Mouse (Mus musculus): Measurements from ENCODE around the gene Endog. TPM values are rescaled to one million over a fixed set of nuclear protein-coding genes. Genes with fewer than 3 reads are reported as not detected.

Endog gene
- polyA plus RNA-seq, 1 experiment = 52.9 TPM

DNA sequence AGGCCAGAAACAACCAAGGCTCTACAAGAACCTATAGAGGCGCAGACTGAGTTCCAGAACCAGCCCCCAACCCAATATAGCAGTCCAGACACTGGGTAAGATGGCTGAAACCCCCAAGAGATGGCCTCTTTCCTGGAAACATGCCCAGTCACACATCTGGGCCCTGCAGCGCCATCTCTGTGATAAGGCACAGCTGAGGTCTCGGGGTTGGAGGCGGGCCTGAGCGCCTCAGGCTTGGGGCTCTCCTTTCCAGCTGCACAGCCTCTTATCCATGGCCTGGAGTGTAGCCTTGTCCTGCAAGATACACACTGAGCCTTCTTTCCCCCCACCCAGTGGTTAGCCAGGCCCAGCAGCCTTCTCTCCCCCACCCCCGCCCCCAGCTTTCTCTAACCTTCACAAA is 14.0 kb downstream of the Endog start:
- H3K27ac ChIP-seq (ENCODE audit: insufficient read depth, low read length) = no peak overlapping the region
- no peak for DNase-seq
- no peaks in the 10 kb centered on the region for H3K4me1 ChIP-seq (ENCODE audit: control insufficient read depth, insufficient read depth, low read length)
- TF ChIP-seq POLR2A (IDR thresholded peaks at IDR 0.05; ENCODE audit: borderline replicate concordance, insufficient read depth, low read length) = no peak
- TF ChIP-seq CTCF (IDR thresholded peaks at IDR 0.05; ENCODE audit: borderline replicate concordance, insufficient read depth, low read depth, low read length) = no peak
- H3K27me3 ChIP-seq (ENCODE audit: control insufficient read depth, insufficient read depth, low read length) = no peaks in the 10 kb centered on the region
- WGBS = 78% methylated on average over 6 of the region's 6 CpGs
- H3K4me3 ChIP-seq (replicated peaks; ENCODE audit: insufficient read depth, low read depth, low read length) = no peak overlapping the region

- 71% methylated on average over 3 of the region's 3 CpGs for WGBS
- DNase-seq = no peak
- Histone ChIP-seq H3K4me1 (ENCODE audit: control insufficient read depth, insufficient read depth, low read length) (no peaks in the 10 kb centered on the region), H3K27ac (ENCODE audit: insufficient read depth, low read length) (no peak overlapping the region), H3K4me3 (replicated peaks; ENCODE audit: insufficient read depth, low read depth, low read length) (no peak overlapping the region), H3K27me3 (ENCODE audit: control insufficient read depth, insufficient read depth, low read length) (no peaks in the 10 kb centered on the region)
- TF ChIP-seq CTCF (IDR thresholded peaks at IDR 0.05; ENCODE audit: borderline replicate concordance, insufficient read depth, low read depth, low read length) (no peak), POLR2A (IDR thresholded peaks at IDR 0.05; ENCODE audit: borderline replicate concordance, insufficient read depth, low read length) (no peak)
Observed at GRCm38 (mm10) chr2:30185681-30186080, 14.4 kb downstream of the Endog start.

GRCm38 (mm10) chr2:30191790-30192580 is 20.7 kb downstream of the Endog start:
- Histone ChIP-seq H3K27me3 (ENCODE audit: control insufficient read depth, insufficient read depth, low read length) (no peaks in the 10 kb centered on the region), H3K27ac (ENCODE audit: insufficient read depth, low read length) (no peak overlapping the region), H3K4me1 (ENCODE audit: control insufficient read depth, insufficient read depth, low read length) (no peaks in the 10 kb centered on the region), H3K4me3 (replicated peaks; ENCODE audit: insufficient read depth, low read depth, low read length) (no peak overlapping the region)
- TF ChIP-seq CTCF (IDR thresholded peaks at IDR 0.05; ENCODE audit: borderline replicate concordance, insufficient read depth, low read depth, low read length) = no peak
- no peak for TF ChIP-seq POLR2A (IDR thresholded peaks at IDR 0.05; ENCODE audit: borderline replicate concordance, insufficient read depth, low read length)
- WGBS = 79% methylated on average over 12 of the region's 12 CpGs
- DNase-seq = no peak

DNA sequence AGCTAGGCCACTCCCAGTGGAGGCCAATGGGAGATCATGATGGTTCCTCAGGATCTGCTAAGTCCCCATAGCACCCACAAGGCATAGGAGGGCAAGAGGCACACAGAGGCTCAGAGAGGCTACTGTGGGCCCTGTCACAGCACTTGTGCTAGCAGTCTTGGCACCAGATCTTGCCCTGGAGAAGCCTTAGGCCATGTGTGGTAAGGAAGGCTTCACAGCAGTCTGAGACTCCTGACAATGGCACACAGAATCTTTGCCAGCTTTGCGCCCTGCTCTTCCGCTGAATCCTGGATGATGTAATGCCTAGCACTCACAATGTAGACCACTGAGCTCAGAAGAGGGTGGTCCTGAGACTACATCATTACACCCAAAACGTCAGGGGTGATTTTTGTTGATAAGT is 23.4 kb downstream of the Endog start:
- H3K27ac ChIP-seq (ENCODE audit: insufficient read depth, low read length) = no peak overlapping the region
- TF ChIP-seq CTCF (IDR thresholded peaks at IDR 0.05; ENCODE audit: borderline replicate concordance, insufficient read depth, low read depth, low read length) (no peak), POLR2A (IDR thresholded peaks at IDR 0.05; ENCODE audit: borderline replicate concordance, insufficient read depth, low read length) (no peak)

DNA sequence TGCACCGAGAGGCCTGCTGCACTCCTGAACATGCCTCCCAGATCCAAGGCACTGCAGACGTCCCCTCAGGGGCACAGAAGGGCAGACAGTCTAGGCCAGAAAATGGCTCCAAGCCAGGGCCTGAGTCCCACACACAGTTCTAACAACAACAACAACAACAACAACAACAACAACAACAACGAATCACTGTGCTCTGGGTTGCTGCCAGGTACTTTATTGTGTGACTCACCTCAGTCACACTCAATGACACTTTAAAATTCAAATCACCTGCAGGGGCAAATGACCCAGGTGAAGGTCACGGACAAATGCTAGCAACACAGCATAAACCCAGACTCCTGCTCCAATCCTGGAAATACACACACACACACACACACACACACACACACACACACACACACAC is 26.7 kb downstream of the Endog start:
- Histone ChIP-seq H3K4me1 (ENCODE audit: control insufficient read depth, insufficient read depth, low read length) (no peaks in the 10 kb centered on the region), H3K4me3 (replicated peaks; ENCODE audit: insufficient read depth, low read depth, low read length) (no peak overlapping the region), H3K27me3 (ENCODE audit: control insufficient read depth, insufficient read depth, low read length) (no peaks in the 10 kb centered on the region), H3K27ac (ENCODE audit: insufficient read depth, low read length) (no peak overlapping the region)
- DNase-seq = no peak
- WGBS = 53% methylated on average over 4 of the region's 4 CpGs
- TF ChIP-seq POLR2A (IDR thresholded peaks at IDR 0.05; ENCODE audit: borderline replicate concordance, insufficient read depth, low read length) (no peak), CTCF (IDR thresholded peaks at IDR 0.05; ENCODE audit: borderline replicate concordance, insufficient read depth, low read depth, low read length) (no peak)

More for the DNA sequence above, 23.4 kb downstream of the Endog start:
- Histone ChIP-seq H3K4me3 (replicated peaks; ENCODE audit: insufficient read depth, low read depth, low read length) (no peak overlapping the region), H3K27me3 (ENCODE audit: control insufficient read depth, insufficient read depth, low read length) (no peaks in the 10 kb centered on the region), H3K4me1 (ENCODE audit: control insufficient read depth, insufficient read depth, low read length) (no peaks in the 10 kb centered on the region)
- DNase-seq = no peak
- 53% methylated on average over 3 of the region's 3 CpGs for WGBS

DNA sequence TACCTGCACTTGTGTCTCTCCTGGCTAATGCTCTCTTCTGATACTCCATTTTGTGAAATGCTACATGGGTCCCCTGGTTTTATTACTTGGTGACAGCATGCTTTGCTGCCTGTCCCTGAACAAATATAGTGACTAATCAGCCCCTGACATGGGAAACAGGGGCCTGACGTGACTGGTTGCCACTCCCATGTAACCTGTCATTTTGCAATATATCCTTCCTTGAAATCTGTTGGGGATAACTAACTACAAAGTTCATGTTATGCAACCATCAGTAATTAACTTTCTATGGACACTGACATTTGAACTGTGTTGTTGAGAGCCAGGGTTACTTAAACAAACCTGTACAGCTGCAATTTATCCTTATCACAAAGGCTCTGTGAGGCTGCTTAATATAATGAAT is 28.7 kb downstream of the Endog start:
- WGBS = 87% methylated on average over 1 of the region's 1 CpGs
- no peak for TF ChIP-seq POLR2A (IDR thresholded peaks at IDR 0.05; ENCODE audit: borderline replicate concordance, insufficient read depth, low read length)
- TF ChIP-seq CTCF (IDR thresholded peaks at IDR 0.05; ENCODE audit: borderline replicate concordance, insufficient read depth, low read depth, low read length) = no peak
- no peaks in the 10 kb centered on the region for H3K27me3 ChIP-seq (ENCODE audit: control insufficient read depth, insufficient read depth, low read length)
- H3K4me3 ChIP-seq (replicated peaks; ENCODE audit: insufficient read depth, low read depth, low read length) = no peak overlapping the region
- DNase-seq = no peak
- peaks cover 5% of the 10 kb centered on the region; the same call in 1 of the 2 replicates for H3K4me1 ChIP-seq (ENCODE audit: control insufficient read depth, insufficient read depth, low read length)
- H3K27ac ChIP-seq (ENCODE audit: insufficient read depth, low read length) = no peak overlapping the region

DNA sequence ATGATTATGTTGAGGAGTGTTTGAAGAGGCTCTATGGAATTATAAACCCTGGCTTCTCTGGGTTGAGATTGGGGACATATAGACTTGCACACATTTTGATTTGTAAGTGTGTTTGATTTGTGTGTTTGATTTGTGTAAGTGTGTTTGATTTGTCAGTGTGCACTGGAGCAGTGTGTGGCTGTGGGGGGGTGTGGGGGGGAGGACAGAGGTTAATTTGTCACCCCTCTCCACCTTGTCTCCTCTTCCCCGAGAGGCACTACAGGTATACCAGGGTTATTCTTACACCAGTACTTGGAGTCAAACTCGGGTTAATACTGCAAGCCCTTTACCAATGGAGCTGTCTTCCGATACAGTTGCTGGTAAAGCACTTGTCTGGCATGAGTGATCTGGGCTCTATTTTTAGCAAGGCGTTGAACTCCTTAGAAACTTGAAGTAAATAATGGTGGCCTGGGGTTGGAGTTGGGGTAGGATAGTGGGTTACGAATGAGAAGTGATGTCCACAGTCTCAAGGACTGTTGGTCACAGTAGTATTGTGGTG is 29.2 kb downstream of the Endog start:
- Histone ChIP-seq H3K4me3 (replicated peaks; ENCODE audit: insufficient read depth, low read depth, low read length) (no peak overlapping the region), H3K27ac (ENCODE audit: insufficient read depth, low read length) (no peak overlapping the region), H3K4me1 (ENCODE audit: control insufficient read depth, insufficient read depth, low read length) (peaks cover 5% of the 10 kb centered on the region; the same call in 1 of the 2 replicates), H3K27me3 (ENCODE audit: control insufficient read depth, insufficient read depth, low read length) (no peaks in the 10 kb centered on the region)
- DNase-seq = no peak
- 88% methylated on average over 5 of the region's 5 CpGs for WGBS
- no peak for TF ChIP-seq CTCF (IDR thresholded peaks at IDR 0.05; ENCODE audit: borderline replicate concordance, insufficient read depth, low read depth, low read length)
- no peak for TF ChIP-seq POLR2A (IDR thresholded peaks at IDR 0.05; ENCODE audit: borderline replicate concordance, insufficient read depth, low read length)

DNA sequence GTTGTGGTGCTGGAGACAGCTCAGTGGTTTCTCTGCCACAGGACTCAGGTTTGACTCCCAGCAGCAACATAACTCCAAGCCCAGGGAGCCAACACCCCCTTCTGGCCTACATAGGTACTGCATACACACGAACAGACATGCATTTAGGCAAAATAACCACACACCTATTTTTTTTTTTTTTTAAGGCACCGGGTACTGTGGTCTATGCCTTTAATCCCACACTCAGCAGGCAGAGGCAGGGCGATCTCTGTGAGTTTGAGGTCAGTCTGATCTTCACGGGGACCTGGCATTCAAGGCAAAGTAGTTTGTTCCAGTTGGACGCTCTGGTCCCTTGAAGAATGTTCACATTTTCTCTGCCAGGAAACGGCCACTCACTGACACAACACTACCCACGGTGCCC is 32.1 kb downstream of the Endog start:
- H3K27me3 ChIP-seq (ENCODE audit: control insufficient read depth, insufficient read depth, low read length) = no peaks in the 10 kb centered on the region
- peak in 1 of 2 experiments; percentile 25 for DNase-seq
- no peak overlapping the region for H3K27ac ChIP-seq (ENCODE audit: insufficient read depth, low read length)
- no peak for TF ChIP-seq POLR2A (IDR thresholded peaks at IDR 0.05; ENCODE audit: borderline replicate concordance, insufficient read depth, low read length)
- peak; percentile 40; the same call in 1 of the 2 replicates for TF ChIP-seq CTCF (IDR thresholded peaks at IDR 0.05; ENCODE audit: borderline replicate concordance, insufficient read depth, low read depth, low read length)
- WGBS = 65% methylated on average over 7 of the region's 7 CpGs
- peaks cover 11% of the 10 kb centered on the region for H3K4me1 ChIP-seq (ENCODE audit: control insufficient read depth, insufficient read depth, low read length)
- no peak overlapping the region for H3K4me3 ChIP-seq (replicated peaks; ENCODE audit: insufficient read depth, low read depth, low read length)

Measured in cerebellum, adult 2 months (tissue).